Mouse (Mus musculus) bone marrow macrophage, adult 2 months (primary cell): Measurements from ENCODE around the gene Odf3l2.

Experiments used
- CTCF ChIP-seq: IDR thresholded peaks from 2 replicates; pipeline ENCODE4 v1.5.1; 2012; ENCODE audit warnings: low read depth, mild to moderate bottlenecking, low read length, moderate library complexity
- POLR2A ChIP-seq: IDR thresholded peaks from 2 replicates; pipeline ENCODE4 v1.6.1; 2012; ENCODE audit warnings: mild to moderate bottlenecking, low read depth, low read length, borderline replicate concordance

GRCm38 (mm10) chr10:79654946-79655395, 9.4 kb upstream of the Odf3l2 start:
- TF ChIP-seq CTCF (no peak), POLR2A (no peak)
